In the genomic region with DNA sequence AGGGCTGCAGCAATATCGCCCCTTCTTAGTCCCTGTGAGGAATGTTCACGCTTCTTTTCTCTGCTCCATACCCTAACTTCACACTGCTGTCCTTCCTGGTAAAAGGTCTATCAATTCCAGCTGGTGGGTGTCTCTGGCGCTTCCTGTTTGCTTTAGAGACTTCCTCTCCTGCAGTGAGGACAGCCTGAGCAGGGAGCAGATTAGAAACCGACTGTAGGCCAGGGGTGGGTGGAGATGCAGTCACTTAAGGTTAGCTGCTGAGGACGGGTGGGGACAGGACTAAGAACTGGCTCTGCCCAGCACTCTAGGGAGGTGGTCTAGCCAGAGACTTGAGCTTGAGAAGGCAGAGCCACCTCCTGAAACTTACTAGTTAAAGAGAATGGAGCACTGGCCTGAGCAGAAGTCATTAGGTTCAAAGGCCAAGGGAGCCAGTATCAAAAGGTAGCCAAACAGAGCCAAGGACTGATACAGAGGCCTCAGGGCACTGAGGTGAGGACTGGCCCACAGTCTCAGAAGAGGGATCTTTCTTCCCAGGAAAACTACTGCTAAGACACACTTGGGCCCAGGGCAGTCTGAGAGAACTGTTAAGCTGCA, we compare ENCODE assay signal across 9 mouse cellular contexts. TPM values are rescaled to one million over a fixed set of nuclear protein-coding genes. Genes with fewer than 3 reads are reported as not detected.
DNase-seq lines count a peak whose midpoint lies in the region; ATAC-seq lines count a peak whose summit lies in the region.
"Had no signal": no experiment of that assay in that cellular context is flagged by ENCODE, and none has a peak within 500 bp of the region (broad histone marks: within the 10 kb centered on the region; RNA-seq: fewer than 3 reads in every experiment).

No protein-coding gene starts in this region.

- DNase-seq in kidney, adult 11 months, result peak; percentile 49
- no peak for DNase-seq in kidney, adult 8-10 months
- DNase-seq in kidney, postnatal 14 days, result peak; percentile 53
- no peak for DNase-seq in spleen, adult 12 weeks (ENCODE audit: low spot score)
- no peak for DNase-seq in B cell, adult 2 months
- DNase-seq in ovary, postnatal 36 days (ENCODE audit: low spot score), result no peak
- DNase-seq: thymus, adult 18-20 months had no signal

- ATAC-seq in erythroblast, adult 5-6 weeks (replicated peaks; ENCODE audit: low FRiP score, poor library complexity, severe bottlenecking), result 0 out of 2 replicates have a peak, but pooled peaks have one; percentile 16
- ATAC-seq in megakaryocyte-erythroid progenitor cell, adult 5-6 weeks (replicated peaks; ENCODE audit: low FRiP score, low TSS enrichment, poor library complexity, severe bottlenecking), result 0 out of 2 replicates have a peak, but pooled peaks have one; percentile 26

RNA-seq across cellular contexts. Expression of gene Hspb9, which starts 11.4 kb away (rescaled TPM):
- total RNA-seq in erythroblast, adult 5-6 weeks (2015; ENCODE audit: low replicate concordance), result not detected in 2 replicates
- not detected in 2 replicates for total RNA-seq in erythroblast, adult 5-6 weeks (2017; ENCODE audit: low replicate concordance)
- total RNA-seq in megakaryocyte-erythroid progenitor cell, adult 5-6 weeks (2014; fragmentation: Nextera tagmentation), result not detected in 2 replicates
- total RNA-seq in megakaryocyte-erythroid progenitor cell, adult 5-6 weeks (2017), result not detected in 2 replicates

RNA-seq across cellular contexts. Expression of gene Kat2a, which starts 12.8 kb away (rescaled TPM):
- total RNA-seq in erythroblast, adult 5-6 weeks (2015; ENCODE audit: low replicate concordance), result 6.0 and 10.9 TPM in 2 replicates
- total RNA-seq in erythroblast, adult 5-6 weeks (2017; ENCODE audit: low replicate concordance), result 3.1 and 6.6 TPM in 2 replicates
- 60.8 and 61.6 TPM in 2 replicates for total RNA-seq in megakaryocyte-erythroid progenitor cell, adult 5-6 weeks (2014; fragmentation: Nextera tagmentation)
- total RNA-seq in megakaryocyte-erythroid progenitor cell, adult 5-6 weeks (2017), result 15.2 and 30.5 TPM in 2 replicates

RNA-seq across cellular contexts. Expression of gene Rab5c, which starts 13.0 kb away (rescaled TPM):
- total RNA-seq in erythroblast, adult 5-6 weeks (2015; ENCODE audit: low replicate concordance), result 61.4 and 79.7 TPM in 2 replicates
- total RNA-seq in erythroblast, adult 5-6 weeks (2017; ENCODE audit: low replicate concordance), result 52.2 and 70.8 TPM in 2 replicates
- 77.5 and 147 TPM in 2 replicates for total RNA-seq in megakaryocyte-erythroid progenitor cell, adult 5-6 weeks (2014; fragmentation: Nextera tagmentation)
- 81.5 and 95.4 TPM in 2 replicates for total RNA-seq in megakaryocyte-erythroid progenitor cell, adult 5-6 weeks (2017)

RNA-seq across cellular contexts. Expression of gene Dhx58, which starts 20.9 kb away (rescaled TPM):
- total RNA-seq in erythroblast, adult 5-6 weeks (2015; ENCODE audit: low replicate concordance), result 8.4 and 14.0 TPM in 2 replicates
- 8.8 and 22.0 TPM in 2 replicates for total RNA-seq in erythroblast, adult 5-6 weeks (2017; ENCODE audit: low replicate concordance)
- 14.2 and 16.4 TPM in 2 replicates for total RNA-seq in megakaryocyte-erythroid progenitor cell, adult 5-6 weeks (2014; fragmentation: Nextera tagmentation)
- 11.8 and 12.9 TPM in 2 replicates for total RNA-seq in megakaryocyte-erythroid progenitor cell, adult 5-6 weeks (2017)

RNA-seq across cellular contexts. Expression of gene Zfp385c, which starts 32.8 kb away (rescaled TPM):
- total RNA-seq in erythroblast, adult 5-6 weeks (2015; ENCODE audit: low replicate concordance), result 0.63 TPM in 1 of 2 replicates, not detected in the other
- not detected in 2 replicates for total RNA-seq in erythroblast, adult 5-6 weeks (2017; ENCODE audit: low replicate concordance)
- total RNA-seq in megakaryocyte-erythroid progenitor cell, adult 5-6 weeks (2014; fragmentation: Nextera tagmentation), result not detected in 2 replicates
- total RNA-seq in megakaryocyte-erythroid progenitor cell, adult 5-6 weeks (2017), result not detected in 2 replicates

Comparison
In these comparisons a context has a peak if more than half of its experiments do, and no peak if none do; other contexts are left out.
1. DNase-seq: peak in kidney, adult 11 months (single experiment) and kidney, postnatal 14 days (single experiment); none in kidney, adult 8-10 months (0 of 2), spleen, adult 12 weeks (single experiment), B cell, adult 2 months (0 of 2) and ovary, postnatal 36 days (single experiment).